Mouse (Mus musculus) hindlimb bud, embryonic 11.5 days (tissue): ENCODE data around the gene Khdrbs1.
A peak's percentile ranks its signal among the peaks of the same experiment; 100 is the strongest.

Source experiments
- DNase-seq: peaks from one replicate; pipeline ENCODE4 v3.0.0-alpha.2; 2012; ENCODE audit warnings: low read depth, low spot score; ENCODE audit errors: extremely low spot score

Khdrbs1 gene

GRCm38 (mm10) chr4:129681837-129682236, 60.3 kb downstream of the Khdrbs1 start:
- no peak for DNase-seq

DNA sequence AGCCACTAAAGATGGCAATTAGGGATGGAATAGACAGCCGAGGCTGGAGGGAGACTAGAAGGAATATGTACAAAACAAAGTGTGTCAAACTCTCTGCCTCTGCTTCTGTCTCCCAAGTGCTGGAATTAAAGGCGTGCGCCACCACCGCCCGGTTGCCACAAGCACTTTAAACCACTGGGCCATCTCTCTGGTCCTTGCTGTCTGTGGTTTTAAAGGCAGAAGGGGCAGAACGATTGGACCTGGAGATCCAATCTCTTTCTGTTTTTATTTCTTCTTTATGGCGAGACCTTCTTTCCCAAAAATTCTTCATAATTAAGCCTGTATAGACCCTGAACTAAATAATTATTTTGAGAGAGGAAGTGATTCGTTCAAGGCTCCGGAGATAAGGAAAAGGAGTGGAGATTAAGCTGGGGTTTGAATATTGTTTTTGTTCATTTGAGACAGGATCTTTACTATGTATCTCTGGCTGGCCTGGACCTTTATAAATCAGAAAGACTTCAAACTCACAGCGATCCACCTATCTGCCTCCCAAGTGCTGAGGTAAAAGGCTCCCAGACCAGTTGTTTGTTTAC, 69.1 kb downstream of the Khdrbs1 start:
- DNase-seq = no peak

DNA sequence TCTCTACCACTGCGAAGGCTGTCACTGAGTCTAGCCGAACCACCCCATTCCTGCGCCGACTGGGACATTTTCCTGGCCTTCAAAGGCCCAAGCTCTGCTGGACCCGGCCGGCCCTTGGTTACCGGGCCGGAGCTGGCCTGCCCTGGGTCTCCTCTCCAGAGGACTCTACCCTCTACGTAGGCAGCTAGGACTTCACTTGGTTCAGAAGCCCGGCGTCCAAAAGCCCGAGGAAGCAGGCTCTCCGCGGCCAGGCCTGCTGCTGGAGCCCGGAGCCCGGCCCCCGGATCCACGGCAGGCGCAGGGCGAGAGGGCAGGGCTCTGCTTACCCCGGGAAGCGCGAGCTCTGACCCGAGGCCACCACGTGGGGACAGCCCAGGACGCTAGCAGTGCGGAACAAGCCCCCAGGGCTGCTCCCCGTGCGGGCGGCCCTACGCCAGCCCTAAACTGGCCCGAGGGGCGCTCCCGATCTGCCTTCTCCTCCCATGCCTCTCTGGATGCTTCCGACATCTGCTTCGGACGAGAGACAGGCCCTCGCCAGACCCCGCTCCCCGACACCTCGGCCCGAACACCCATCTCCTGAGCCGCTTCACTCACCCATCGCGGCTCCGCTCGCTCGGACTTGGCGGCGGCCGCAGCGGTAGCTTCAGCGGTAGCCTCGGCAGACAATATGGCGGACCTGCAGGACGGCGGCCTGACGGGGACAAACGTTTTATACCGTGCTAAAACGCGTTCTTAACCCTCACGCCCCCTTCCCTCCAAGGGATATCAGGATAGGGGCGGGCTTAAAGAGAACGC, 69.8 kb downstream of the Khdrbs1 start, which contains the start of gene Kpna6:
TSS of gene Kpna6 (minus strand) at position 685 of the 795 bp plus-strand sequence.
- DNase-seq = peak; percentile 39

DNA sequence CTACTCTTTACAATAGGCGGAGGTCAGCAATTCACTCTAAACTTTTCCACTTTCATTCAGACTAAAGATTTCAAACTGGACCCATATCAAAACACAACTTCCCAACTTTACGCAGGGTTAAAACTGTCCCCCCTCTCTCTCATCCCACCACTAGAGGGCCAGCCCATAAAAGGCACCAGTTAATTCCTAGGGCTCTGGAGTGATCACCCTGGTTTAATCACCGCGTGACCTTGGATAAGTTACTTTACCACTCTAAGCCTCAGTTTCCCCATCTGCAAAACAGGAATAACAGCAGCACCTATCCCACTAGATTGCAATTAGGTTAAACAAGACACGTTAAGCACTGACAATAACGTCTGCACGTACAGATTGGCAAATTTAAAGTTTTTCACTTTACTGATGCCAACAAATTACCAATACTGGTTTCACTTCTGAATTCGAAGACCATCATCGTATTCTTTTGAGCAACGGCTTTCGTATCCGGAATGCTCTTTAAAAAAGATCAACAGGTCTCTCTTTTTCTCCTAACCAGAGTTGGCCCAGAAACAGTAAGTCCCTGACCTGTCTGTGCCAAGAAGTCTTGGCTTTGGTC, 70.5 kb downstream of the Khdrbs1 start:
- peak; percentile 46 for DNase-seq

DNA sequence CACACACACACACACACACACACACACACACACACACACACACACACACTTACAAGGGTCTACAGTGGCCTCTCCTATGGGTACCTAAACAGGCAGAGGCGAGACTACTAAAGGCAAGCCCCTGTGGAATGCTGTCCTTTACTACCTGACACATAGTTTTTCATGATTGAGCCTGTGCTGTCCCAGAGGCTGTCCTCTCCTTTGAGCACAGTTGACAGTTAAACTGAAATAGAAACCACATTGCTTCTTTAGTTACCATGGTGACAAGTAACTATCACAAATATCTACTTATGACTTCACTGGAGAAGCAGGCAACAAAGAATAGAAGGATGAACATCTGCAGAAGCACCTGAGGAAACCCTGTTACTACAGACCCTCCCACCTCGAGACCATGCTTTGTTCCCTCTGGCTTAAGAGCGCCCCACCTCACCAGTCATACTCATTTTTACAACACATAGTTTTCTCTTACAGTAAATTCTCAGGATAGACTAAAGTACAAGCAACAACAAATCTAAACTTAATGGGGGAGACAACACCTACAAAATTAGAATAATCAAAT, 79.8 kb downstream of the Khdrbs1 start:
- no peak for DNase-seq

DNA sequence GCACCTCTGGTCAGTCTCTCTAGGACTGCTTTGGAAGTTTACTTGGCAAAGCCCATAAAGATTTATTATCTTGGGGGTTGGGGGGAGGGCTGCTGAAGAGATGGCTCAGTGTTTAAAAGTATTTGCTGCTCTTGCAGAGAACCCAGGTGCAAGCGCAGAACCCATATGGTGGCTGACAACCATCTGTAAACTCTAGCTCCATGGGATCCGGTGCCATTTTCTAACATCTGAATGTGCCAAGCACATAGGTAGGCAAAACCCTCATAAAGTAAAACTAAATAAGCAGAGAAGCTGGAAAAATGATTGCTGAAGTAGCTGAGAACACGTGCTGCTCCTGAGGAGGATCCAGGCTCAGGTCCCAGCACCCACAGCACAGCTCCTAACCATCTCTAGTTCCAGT, 80.5 kb downstream of the Khdrbs1 start:
- DNase-seq = no peak

- no peak for DNase-seq
Observed at GRCm38 (mm10) chr4:129654770-129655169, 87.3 kb downstream of the Khdrbs1 start.
